Mouse (Mus musculus) G1E (cell line): ENCODE measurements around the gene Slc12a6. TPM values are rescaled to one million over a fixed set of nuclear protein-coding genes. Genes with fewer than 3 reads are reported as not detected.

Experiments used
- ATAC-seq: 2 replicates; pipeline ENCODE4 v1.8.0; 2016; ENCODE audit warnings: mild to moderate bottlenecking; ENCODE audit not compliant: insufficient number of reproducible peaks, poor library complexity, low FRiP score, severe bottlenecking; ENCODE audit errors: extremely low read depth
- DNase-seq: peaks from one replicate; pipeline ENCODE4 v3.0.0; 2012; ENCODE audit warnings: low spot score
- H3K27me3 ChIP-seq: 2 replicates; pipeline ENCODE4 v1.6.1; 2012; ENCODE audit warnings: mild to moderate bottlenecking, low read length, inconsistent platforms; ENCODE audit not compliant: insufficient read depth
- H3K36me3 ChIP-seq: replicated peaks from 2 replicates; pipeline ENCODE3; 2012; ENCODE audit warnings: mild to moderate bottlenecking, inconsistent platforms
- H3K4me1 ChIP-seq: 2 replicates; pipeline ENCODE4 v1.6.1; 2012; ENCODE audit warnings: low read depth, low read length, inconsistent platforms, mixed read lengths; ENCODE audit not compliant: insufficient read depth
- H3K4me3 ChIP-seq: 2 replicates; pipeline ENCODE4 v1.5.1; 2012; ENCODE audit warnings: low read depth, mild to moderate bottlenecking, inconsistent platforms, low read length, moderate library complexity, mixed read lengths
- H3K9me3 ChIP-seq: replicated peaks from 2 replicates; pipeline ENCODE4 v1.6.1; 2012; ENCODE audit warnings: inconsistent platforms
- CTCF ChIP-seq: IDR thresholded peaks from 2 replicates; pipeline ENCODE4 v1.5.1; 2012; ENCODE audit warnings: low read depth, low read length, inconsistent platforms, mixed read lengths
- GATA1 ChIP-seq: IDR thresholded peaks from 2 replicates; pipeline ENCODE4 v1.6.1; 2012; ENCODE audit warnings: borderline replicate concordance, low read length, inconsistent platforms, mixed read lengths
- GATA2 ChIP-seq: IDR thresholded peaks from 2 replicates; pipeline ENCODE4 v1.6.1; 2012; ENCODE audit warnings: low read depth, low read length, inconsistent platforms, borderline replicate concordance
- POLR2AphosphoS5 ChIP-seq: IDR thresholded peaks from 2 replicates; pipeline ENCODE4 v1.6.1; 2012; ENCODE audit warnings: low read depth, low read length, inconsistent platforms; ENCODE audit not compliant: insufficient replicate concordance
- TAL1 ChIP-seq: conservative IDR thresholded peaks from 2 replicates; pipeline ENCODE4 v1.6.1; 2012; ENCODE audit warnings: low read depth, low read length, inconsistent platforms, mixed read lengths
- polyA plus RNA-seq: library from polyadenylated mRNA; stranded (reverse); fragments of >175 nt; gene quantifications from 2 replicates; pipeline ENCODE4 v1.2.3, GENCODE M21; 2012
- total RNA-seq, 2 experiments: library from RNA; stranded (forward) in 1 of 2; stranded (reverse) in 1 of 2; fragments of 200-1000 nt in 1 of 2; fragments of >200 nt in 1 of 2; fragmentation: Nextera tagmentation in 1 of 2; gene quantifications; 2 replicates each; pipeline ENCODE4 v1.2.3; 2014 to 2017

The Slc12a6 gene
- total and polyA plus RNA-seq, 3 experiments = 4.2 to 55.9 (median 50.5) TPM

GRCm38 (mm10) chr2:112246193-112246592 is 19.4 kb upstream of the Slc12a6 start:
- TF ChIP-seq GATA1 (no peak), CTCF (no peak), TAL1 (no peak), GATA2 (no peak), POLR2AphosphoS5 (no peak)
- no peak overlapping the region for H3K4me3 ChIP-seq
- H3K4me1 ChIP-seq = 0 out of 2 replicates have a peak, but pooled peaks cover under 1% of the 10 kb centered on the region
- no peak for ATAC-seq
- no peaks in the 10 kb centered on the region for H3K9me3 ChIP-seq
- DNase-seq = no peak
- H3K27me3 ChIP-seq = no peaks in the 10 kb centered on the region
- peaks cover 56% of the 10 kb centered on the region for H3K36me3 ChIP-seq

- Histone ChIP-seq H3K36me3 (peaks cover 45% of the 10 kb centered on the region), H3K4me3 (no peak overlapping the region), H3K4me1 (no peaks in the 10 kb centered on the region), H3K27me3 (no peaks in the 10 kb centered on the region), H3K9me3 (no peaks in the 10 kb centered on the region)
- ATAC-seq (no peak), DNase-seq (no peak)
- no peak for TF ChIP-seq CTCF
- TF ChIP-seq GATA1 = no peak
- TF ChIP-seq POLR2AphosphoS5 = no peak
- no peak for TF ChIP-seq GATA2
- no peak for TF ChIP-seq TAL1
Observed at GRCm38 (mm10) chr2:112247323-112247722, 18.3 kb upstream of the Slc12a6 start.

- Histone ChIP-seq H3K9me3 (no peaks in the 10 kb centered on the region), H3K27me3 (peaks cover 7% of the 10 kb centered on the region), H3K4me3 (no peak overlapping the region), H3K36me3 (peaks cover 20% of the 10 kb centered on the region), H3K4me1 (no peaks in the 10 kb centered on the region)
- ATAC-seq (no peak), DNase-seq (no peak)
- TF ChIP-seq GATA2 (no peak), TAL1 (no peak)
Observed at GRCm38 (mm10) chr2:112249780-112250453, 15.7 kb upstream of the Slc12a6 start.

GRCm38 (mm10) chr2:112254675-112255515 is 10.7 kb upstream of the Slc12a6 start:
- ATAC-seq (no peak), DNase-seq (no peak)
- Histone ChIP-seq H3K4me3 (no peak overlapping the region), H3K27me3 (peaks cover 9% of the 10 kb centered on the region), H3K36me3 (no peaks in the 10 kb centered on the region), H3K4me1 (no peaks in the 10 kb centered on the region; the same call in 1 of the 2 replicates), H3K9me3 (no peaks in the 10 kb centered on the region)
- no peak for TF ChIP-seq TAL1
- no peak for TF ChIP-seq GATA2
- TF ChIP-seq POLR2AphosphoS5 = no peak
- TF ChIP-seq GATA1 = no peak
- no peak for TF ChIP-seq CTCF

GRCm38 (mm10) chr2:112259241-112259962 is 6.2 kb upstream of the Slc12a6 start, which contains the start of gene Nutm1:
Nutm1 (minus strand) TSS chr2:112259291.
- DNase-seq (no peak), ATAC-seq (no peak)
- no peak for TF ChIP-seq TAL1
- no peak for TF ChIP-seq GATA2
- no peak for TF ChIP-seq CTCF
- no peak for TF ChIP-seq GATA1
- TF ChIP-seq POLR2AphosphoS5 = no peak
- H3K27me3 ChIP-seq = peaks cover 3% of the 10 kb centered on the region
- H3K9me3 ChIP-seq = no peaks in the 10 kb centered on the region
- peaks cover 13% of the 10 kb centered on the region for H3K4me1 ChIP-seq
- peaks cover 14% of the 10 kb centered on the region for H3K36me3 ChIP-seq
- H3K4me3 ChIP-seq = no peak within 1 kb of the TSS
